Mouse (Mus musculus): ENCODE data around the gene Osbpl7.

DNA sequence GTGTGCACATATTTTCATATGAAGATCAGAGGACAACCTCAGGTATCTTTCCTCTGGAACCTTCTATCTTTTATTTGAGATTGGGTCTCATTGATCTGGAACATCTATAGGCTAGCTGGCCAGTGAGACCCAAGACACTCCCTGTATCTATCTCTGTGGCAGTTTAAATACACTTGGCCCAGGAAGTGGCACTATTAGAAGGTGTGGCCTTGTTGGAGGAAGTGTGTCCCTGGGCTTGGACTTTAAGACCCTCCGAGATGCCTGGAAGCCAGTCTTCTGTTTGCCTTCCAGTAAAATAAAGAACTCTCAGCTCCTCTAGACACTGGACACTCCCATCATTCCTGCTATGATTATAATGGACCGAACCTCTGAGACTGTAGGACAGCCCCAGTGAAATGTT, 19.3 kb downstream of the Osbpl7 start:
- TF ChIP-seq POLR2A (IDR thresholded peaks at IDR 0.05; ENCODE audit: borderline replicate concordance, control insufficient read depth, low read depth, low read length) = no peak
- no peak for TF ChIP-seq CTCF (IDR thresholded peaks at IDR 0.05; ENCODE audit: control insufficient read depth, insufficient read depth, low read length)
